Mouse (Mus musculus) lung, adult 10 weeks (tissue): Measurements from ENCODE around the gene Btbd8. TPM values are rescaled to one million over a fixed set of nuclear protein-coding genes. Genes with fewer than 3 reads are reported as not detected.

Source experiments
- polyA plus RNA-seq: library from polyadenylated mRNA; stranded (reverse); fragments of 350-450 nt; fragmentation: Illumina TruSeq; extraction: RNeasy Lipid Tissue Mini Kit (QIAGEN cat#74804); gene quantifications from one replicate; pipeline ENCODE4 v1.2.3, GENCODE M21; 2014; ENCODE audit warnings: low read depth, low replicate concordance; ENCODE audit not compliant: insufficient read depth

Btbd8 gene
- 2.4 TPM for polyA plus RNA-seq

DNA sequence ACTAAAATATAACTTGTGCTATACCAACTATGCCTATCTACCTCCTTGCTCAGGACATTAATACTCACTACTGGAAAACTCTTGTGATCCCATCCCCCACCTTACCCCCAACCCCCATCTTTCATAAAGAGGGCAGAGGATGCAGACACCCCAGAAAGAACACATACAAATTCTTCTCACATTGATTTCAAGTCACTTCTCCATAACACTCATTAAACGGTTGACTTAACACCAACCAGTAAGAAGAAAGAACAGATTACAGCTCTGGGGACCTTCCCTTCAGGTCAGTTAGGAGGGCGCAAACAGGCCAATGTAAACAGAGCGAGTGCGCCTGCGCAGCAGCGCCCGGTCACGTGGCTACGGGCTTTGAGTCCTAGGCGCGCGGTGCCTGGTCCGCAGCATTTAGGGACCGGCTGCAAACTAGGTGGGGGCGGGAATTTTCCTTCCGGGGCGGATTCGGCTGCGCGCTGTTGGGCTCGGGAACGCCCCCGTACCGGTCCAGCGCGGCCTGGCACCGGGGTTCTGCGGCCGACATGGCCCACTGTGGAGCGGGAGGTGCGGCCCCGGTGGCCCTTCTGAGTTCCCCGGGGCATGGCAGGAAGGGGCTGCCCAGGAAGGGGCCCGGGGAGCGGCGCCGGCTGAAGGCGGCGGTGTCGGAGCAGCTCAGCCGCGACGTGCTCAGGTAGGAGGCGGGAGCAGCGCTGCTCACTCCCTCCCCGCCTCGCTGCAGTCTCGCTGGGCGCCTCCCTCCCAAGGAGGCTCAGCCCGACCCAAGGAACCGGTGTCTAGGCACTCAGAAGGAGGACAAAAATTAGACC lies at the start of gene Btbd8:
Btbd8 (plus strand) TSS at position 534 of the 818 bp plus-strand sequence.

DNA sequence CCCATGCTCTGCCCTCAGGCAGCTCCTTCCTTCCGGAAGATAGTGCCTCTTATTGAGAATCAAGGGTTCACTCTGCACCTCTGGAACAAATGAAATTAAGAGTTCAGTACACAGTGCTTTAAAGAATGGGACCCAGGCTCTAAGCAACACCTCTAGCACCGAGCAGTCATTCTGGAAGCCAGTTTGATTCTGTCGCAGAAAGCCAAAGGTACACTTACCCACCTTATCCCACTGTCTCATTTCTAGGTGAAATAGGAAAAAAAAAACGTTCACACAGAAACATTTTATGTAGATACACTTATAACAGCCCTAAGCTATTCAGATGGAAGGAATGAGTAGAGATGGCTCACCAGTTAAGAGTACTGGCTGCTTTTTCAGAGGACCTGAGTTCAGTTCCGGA lies 35.4 kb upstream of the Btbd8 start, which contains the start of gene Ephx4:
Ephx4 (plus strand) TSS at position 301 of the 400 bp plus-strand sequence.

DNA sequence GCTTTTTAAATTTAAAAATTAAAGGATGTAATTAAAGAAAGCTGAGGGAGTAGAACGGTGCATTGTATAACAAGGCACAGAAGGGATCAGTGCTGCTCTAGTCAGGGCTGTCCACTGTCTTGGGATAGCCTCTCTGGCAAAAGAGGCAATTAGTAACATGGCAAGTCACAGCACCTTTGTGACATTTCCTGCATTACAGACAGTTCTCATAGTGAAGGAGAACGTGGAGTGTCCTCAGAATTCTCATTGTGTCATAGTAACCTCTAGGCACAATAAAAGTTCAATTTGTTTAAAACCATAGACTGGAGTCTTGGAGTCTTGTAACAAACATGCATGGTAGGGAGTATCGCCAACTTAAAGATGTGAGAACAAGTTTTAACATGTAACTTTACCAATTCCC lies 6.5 kb upstream of the Btbd8 start, which contains the start of gene Lpcat2b:
Lpcat2b (plus strand) TSS at position 301 of the 400 bp plus-strand sequence.

DNA sequence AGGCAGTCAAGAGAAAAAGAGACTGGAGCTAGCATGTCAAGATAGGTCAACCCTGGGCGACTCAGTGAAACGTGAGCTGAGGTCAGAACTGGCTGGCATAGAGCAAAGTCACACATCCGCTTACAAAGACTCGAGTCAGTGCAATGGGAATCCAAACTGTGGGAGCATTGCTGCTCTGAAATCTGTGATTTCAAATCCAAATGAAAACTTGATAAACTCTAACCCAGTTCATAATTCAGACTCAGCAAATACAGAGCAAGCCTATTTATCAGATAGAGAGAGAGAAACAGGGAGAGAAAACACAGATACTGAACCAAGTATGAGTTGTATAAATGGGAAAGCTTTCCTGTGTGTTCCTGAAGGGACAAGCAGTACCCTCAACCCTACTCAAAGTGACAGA lies 69.5 kb downstream of the Btbd8 start, which contains the start of gene Gm42669:
Gm42669 (plus strand) TSS at position 301 of the 400 bp plus-strand sequence.

DNA sequence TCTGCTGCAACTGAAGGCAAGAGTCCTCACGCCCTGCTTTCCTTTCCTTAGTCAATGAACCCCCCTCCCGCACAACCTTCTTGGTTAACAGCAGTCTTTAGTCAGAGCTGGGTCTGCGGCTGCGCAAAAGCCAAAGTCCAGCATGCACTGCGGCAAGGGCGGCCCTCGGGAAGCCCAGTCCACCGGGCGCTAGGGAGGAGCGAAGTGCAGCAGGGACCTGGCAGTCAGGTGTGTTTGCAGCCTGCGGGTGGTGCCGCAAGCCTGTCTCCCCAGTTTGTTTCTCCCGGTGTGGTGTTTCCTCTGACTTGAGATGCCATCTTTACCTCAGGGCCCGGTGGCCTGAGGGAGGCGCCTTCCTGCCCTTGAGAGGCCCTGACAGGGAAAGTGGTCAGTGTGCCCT lies 96.8 kb downstream of the Btbd8 start, which contains the start of gene 1700028K03Rik:
1700028K03Rik (plus strand) TSS at position 129 of the 400 bp plus-strand sequence.

Other genes with a start within 250 kb of the Btbd8 start
- gene Tgfbr3, start 148.4 kb upstream of the Btbd8 start, polyA plus RNA-seq = 18.6 TPM
- gene Brdt, start 106.8 kb upstream of the Btbd8 start, polyA plus RNA-seq = 1.8 TPM
- gene Ephx4, start 35.3 kb upstream of the Btbd8 start, polyA plus RNA-seq = 2.0 TPM
- gene Lpcat2b, start 6.4 kb upstream of the Btbd8 start, polyA plus RNA-seq = not detected
- gene Gm42669, start 69.6 kb downstream of the Btbd8 start, polyA plus RNA-seq = 0.08 TPM
- gene 1700028K03Rik, start 96.7 kb downstream of the Btbd8 start, polyA plus RNA-seq = not detected
- gene Rpap2, start 159.4 kb downstream of the Btbd8 start, polyA plus RNA-seq = 7.7 TPM
- gene Glmn, start 159.9 kb downstream of the Btbd8 start, polyA plus RNA-seq = 5.1 TPM